Mouse (Mus musculus): ENCODE measurements at regions not wholly inside any gene's neighbourhood (a gene's known extent, or its start where the extent isn't known, plus 50 kb on each side); places are given as distances from the start of the nearest gene placed in this dataset.

DNA sequence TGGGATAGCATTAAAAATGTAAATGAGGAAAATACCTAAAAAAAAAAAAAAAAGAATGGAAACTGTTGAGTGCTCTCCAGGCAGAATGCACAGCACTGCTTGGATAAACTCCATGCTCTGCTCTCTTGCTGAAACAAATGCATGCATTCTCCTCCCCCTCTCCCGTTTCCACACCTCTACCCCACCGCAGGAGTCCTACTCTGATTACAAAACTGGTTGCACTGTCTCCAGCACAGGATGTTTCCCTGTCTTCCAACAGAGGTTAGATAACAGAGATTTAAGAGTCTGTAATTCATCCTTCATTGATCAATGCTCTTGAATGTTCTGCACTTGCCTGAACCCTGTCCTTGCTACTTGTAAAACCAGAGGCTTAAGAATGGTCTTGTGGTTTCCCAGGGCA lies 124.3 kb upstream of the C1qtnf7 start:
- no peak overlapping the region for H3K4me2 ChIP-seq (ENCODE audit: low read depth, low read length)
- H3K9ac ChIP-seq (replicated peaks; ENCODE audit: low read length), result no peak overlapping the region
- H3K4me3 ChIP-seq (ENCODE audit: low read depth, low read length), result no peak overlapping the region
- no peaks in the 10 kb centered on the region for H3K9me3 ChIP-seq (replicated peaks; ENCODE audit: control insufficient read depth, low read length)
- H3K27me3 ChIP-seq (ENCODE audit: control insufficient read depth, insufficient read depth, low read length), result no peaks in the 10 kb centered on the region
- WGBS, result 14% methylated on average over 2 of the region's 2 CpGs
- no peaks in the 10 kb centered on the region for H3K36me3 ChIP-seq (replicated peaks; ENCODE audit: control insufficient read depth, insufficient read depth, low read depth, low read length)
- H3K27ac ChIP-seq (replicated peaks; ENCODE audit: low read depth, low read length), result no peak overlapping the region
- H3K4me1 ChIP-seq (ENCODE audit: control insufficient read depth, insufficient read depth, low read length), result no peaks in the 10 kb centered on the region
- DNase-seq (ENCODE audit: low spot score) (no peak), ATAC-seq (replicated peaks; ENCODE audit: insufficient number of reproducible peaks, low FRiP score, low TSS enrichment, low read depth) (no peak)

DNA sequence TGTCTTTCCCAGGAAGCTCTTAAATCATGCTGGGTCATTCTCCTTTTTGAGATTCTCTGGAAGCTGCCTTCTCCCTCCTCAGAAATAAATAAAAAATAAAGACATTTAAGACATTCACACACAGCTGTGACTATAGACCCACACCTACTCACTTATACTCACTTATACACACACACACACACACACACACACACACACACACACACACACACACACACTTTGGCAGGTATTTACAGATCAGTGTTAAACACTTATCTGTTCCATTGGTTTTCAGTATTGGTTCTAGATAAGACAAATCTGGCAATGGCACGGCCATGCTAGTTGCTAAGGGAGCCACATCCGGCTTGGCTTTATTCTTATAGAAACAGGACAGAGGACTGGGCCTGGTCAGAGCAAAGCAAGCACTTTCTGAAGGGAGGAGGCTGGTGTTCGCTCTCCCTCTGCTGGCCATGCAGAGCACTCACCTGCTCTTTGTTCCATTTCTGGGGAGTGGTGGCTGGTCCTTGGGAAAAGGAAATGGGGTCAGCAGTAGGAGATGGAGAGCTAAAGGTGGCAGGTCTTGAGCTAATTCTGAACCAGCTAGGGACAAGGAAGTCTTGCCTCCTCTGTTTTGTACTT lies 123.8 kb upstream of the C1qtnf7 start:
- Histone ChIP-seq H3K27ac (replicated peaks; ENCODE audit: low read depth, low read length) (no peak overlapping the region), H3K4me3 (ENCODE audit: low read depth, low read length) (no peak overlapping the region), H3K27me3 (ENCODE audit: control insufficient read depth, insufficient read depth, low read length) (no peaks in the 10 kb centered on the region), H3K4me2 (ENCODE audit: low read depth, low read length) (no peak overlapping the region), H3K9me3 (replicated peaks; ENCODE audit: control insufficient read depth, low read length) (no peaks in the 10 kb centered on the region), H3K9ac (replicated peaks; ENCODE audit: low read length) (no peak overlapping the region), H3K4me1 (ENCODE audit: control insufficient read depth, insufficient read depth, low read length) (no peaks in the 10 kb centered on the region), H3K36me3 (replicated peaks; ENCODE audit: control insufficient read depth, insufficient read depth, low read depth, low read length) (no peaks in the 10 kb centered on the region)
- ATAC-seq (replicated peaks; ENCODE audit: insufficient number of reproducible peaks, low FRiP score, low TSS enrichment, low read depth) (peak; percentile 84), DNase-seq (ENCODE audit: low spot score) (peak; percentile 70)
- 33% methylated on average over 3 of the region's 3 CpGs for WGBS

GRCm38 (mm10) chr5:43392908-43393545 lies 122.3 kb upstream of the C1qtnf7 start:
- no peak for DNase-seq (ENCODE audit: low spot score)
- ATAC-seq (replicated peaks; ENCODE audit: insufficient number of reproducible peaks, low FRiP score, low TSS enrichment, low read depth), result no peak
- Histone ChIP-seq H3K4me2 (ENCODE audit: low read depth, low read length) (no peak overlapping the region), H3K9ac (replicated peaks; ENCODE audit: low read length) (no peak overlapping the region), H3K27ac (replicated peaks; ENCODE audit: low read depth, low read length) (no peak overlapping the region), H3K4me1 (ENCODE audit: control insufficient read depth, insufficient read depth, low read length) (no peaks in the 10 kb centered on the region), H3K4me3 (ENCODE audit: low read depth, low read length) (no peak overlapping the region), H3K27me3 (ENCODE audit: control insufficient read depth, insufficient read depth, low read length) (no peaks in the 10 kb centered on the region), H3K36me3 (replicated peaks; ENCODE audit: control insufficient read depth, insufficient read depth, low read depth, low read length) (no peaks in the 10 kb centered on the region), H3K9me3 (replicated peaks; ENCODE audit: control insufficient read depth, low read length) (no peaks in the 10 kb centered on the region)
- 71% methylated on average over 8 of the region's 8 CpGs for WGBS

GRCm38 (mm10) chr5:43417259-43417658 lies 98.1 kb upstream of the C1qtnf7 start:
- no peak overlapping the region for H3K4me2 ChIP-seq (ENCODE audit: low read depth, low read length)
- no peak for DNase-seq (ENCODE audit: low spot score)
- no peaks in the 10 kb centered on the region for H3K36me3 ChIP-seq (replicated peaks; ENCODE audit: control insufficient read depth, insufficient read depth, low read depth, low read length)
- 91% methylated on average over 2 of the region's 2 CpGs for WGBS
- no peaks in the 10 kb centered on the region for H3K9me3 ChIP-seq (replicated peaks; ENCODE audit: control insufficient read depth, low read length)
- no peak overlapping the region for H3K4me3 ChIP-seq (ENCODE audit: low read depth, low read length)
- H3K27me3 ChIP-seq (ENCODE audit: control insufficient read depth, insufficient read depth, low read length), result no peaks in the 10 kb centered on the region
- no peak overlapping the region for H3K9ac ChIP-seq (replicated peaks; ENCODE audit: low read length)
- no peak overlapping the region for H3K27ac ChIP-seq (replicated peaks; ENCODE audit: low read depth, low read length)
- ATAC-seq (replicated peaks; ENCODE audit: insufficient number of reproducible peaks, low FRiP score, low TSS enrichment, low read depth), result no peak
- H3K4me1 ChIP-seq (ENCODE audit: control insufficient read depth, insufficient read depth, low read length), result no peaks in the 10 kb centered on the region

DNA sequence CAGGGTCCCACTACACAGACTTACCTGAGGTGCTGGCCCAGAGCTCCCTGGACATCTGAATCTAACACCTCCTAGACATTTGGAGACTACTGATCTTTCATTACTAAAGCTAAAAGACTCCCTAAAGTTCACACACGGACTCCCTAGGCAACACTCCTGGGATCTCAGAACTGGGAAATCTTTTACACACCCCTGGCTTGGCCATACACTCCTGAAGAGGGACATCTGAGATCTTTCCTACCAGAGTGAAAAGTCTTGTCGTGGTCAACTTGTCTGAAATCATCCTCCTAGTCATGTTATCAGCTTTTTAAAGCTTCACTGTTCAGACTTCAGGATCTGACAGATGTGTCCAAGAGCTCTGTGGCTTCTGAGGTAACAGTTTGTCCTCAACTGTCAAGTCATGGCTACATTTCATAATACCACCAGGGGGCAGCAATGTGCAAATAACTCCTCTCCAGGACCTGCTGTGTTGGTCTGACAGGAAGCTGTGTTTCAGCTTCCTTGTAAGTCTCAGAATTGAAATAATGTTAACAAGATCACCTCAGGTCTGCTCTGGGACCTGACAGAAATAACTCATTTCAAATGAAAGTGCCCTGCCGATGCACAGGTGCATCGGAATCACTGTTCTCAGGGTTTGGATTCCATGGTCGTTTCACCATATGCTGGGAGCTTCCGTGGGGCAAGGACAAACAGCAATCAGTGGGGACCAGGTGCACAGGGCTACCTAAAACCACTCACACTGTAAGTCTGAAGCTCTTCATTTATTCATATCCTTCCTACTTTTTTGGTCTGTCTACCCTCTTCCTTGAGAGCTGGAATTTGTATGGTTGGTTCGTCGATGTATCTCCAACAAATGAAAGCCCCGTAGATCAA lies 92.3 kb upstream of the C1qtnf7 start:
- Histone ChIP-seq H3K4me3 (ENCODE audit: low read depth, low read length) (no peak overlapping the region), H3K27me3 (ENCODE audit: control insufficient read depth, insufficient read depth, low read length) (no peaks in the 10 kb centered on the region), H3K9me3 (replicated peaks; ENCODE audit: control insufficient read depth, low read length) (no peaks in the 10 kb centered on the region), H3K4me2 (ENCODE audit: low read depth, low read length) (no peak overlapping the region), H3K36me3 (replicated peaks; ENCODE audit: control insufficient read depth, insufficient read depth, low read depth, low read length) (no peaks in the 10 kb centered on the region), H3K4me1 (ENCODE audit: control insufficient read depth, insufficient read depth, low read length) (no peaks in the 10 kb centered on the region), H3K27ac (replicated peaks; ENCODE audit: low read depth, low read length) (no peak overlapping the region), H3K9ac (replicated peaks; ENCODE audit: low read length) (no peak overlapping the region)
- WGBS, result 80% methylated on average over 9 of the region's 9 CpGs
- ATAC-seq (replicated peaks; ENCODE audit: insufficient number of reproducible peaks, low FRiP score, low TSS enrichment, low read depth) (no peak; the same call in 1 of the 2 replicates), DNase-seq (ENCODE audit: low spot score) (peak; percentile 91)

DNA sequence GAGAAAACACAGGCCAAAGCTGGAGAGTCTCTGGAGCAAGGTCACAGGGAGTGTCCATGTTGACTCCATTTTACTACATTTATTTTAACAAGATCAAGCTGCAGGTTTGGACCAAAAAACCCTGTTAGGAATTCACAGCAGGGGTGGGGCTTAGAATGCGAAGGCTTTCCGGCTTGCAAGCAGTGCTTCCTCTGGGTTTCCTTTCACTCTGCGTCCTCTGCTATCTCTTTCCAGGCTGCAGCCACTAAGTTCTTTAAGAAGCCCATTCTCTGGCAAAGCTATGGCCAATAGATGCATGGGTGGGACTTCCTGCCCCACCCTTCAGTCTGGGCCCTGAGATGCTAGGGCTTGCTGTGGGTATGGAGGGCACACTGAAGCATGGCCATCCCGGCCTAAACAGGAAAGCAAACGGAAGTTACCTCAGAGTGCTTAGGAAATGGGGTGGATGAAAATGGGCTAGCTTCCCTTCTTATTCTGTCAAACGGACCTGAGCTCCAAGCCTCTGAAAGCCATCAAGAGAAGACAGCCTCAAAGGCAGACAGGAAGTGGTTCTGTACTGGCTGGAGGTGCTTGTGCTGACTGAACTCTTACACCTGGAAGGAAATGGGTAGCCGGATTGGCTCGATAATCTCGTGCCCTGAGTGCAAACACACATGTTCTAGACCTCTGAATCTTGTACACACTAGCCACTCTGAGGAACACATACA lies 90.6 kb upstream of the C1qtnf7 start:
- H3K36me3 ChIP-seq (replicated peaks; ENCODE audit: control insufficient read depth, insufficient read depth, low read depth, low read length), result no peaks in the 10 kb centered on the region
- H3K4me2 ChIP-seq (ENCODE audit: low read depth, low read length), result no peak overlapping the region
- no peak overlapping the region for H3K4me3 ChIP-seq (ENCODE audit: low read depth, low read length)
- DNase-seq (ENCODE audit: low spot score), result no peak
- H3K9ac ChIP-seq (replicated peaks; ENCODE audit: low read length), result no peak overlapping the region
- H3K27ac ChIP-seq (replicated peaks; ENCODE audit: low read depth, low read length), result no peak overlapping the region
- no peaks in the 10 kb centered on the region for H3K4me1 ChIP-seq (ENCODE audit: control insufficient read depth, insufficient read depth, low read length)
- 75% methylated on average over 9 of the region's 9 CpGs for WGBS
- no peak for ATAC-seq (replicated peaks; ENCODE audit: insufficient number of reproducible peaks, low FRiP score, low TSS enrichment, low read depth)
- H3K27me3 ChIP-seq (ENCODE audit: control insufficient read depth, insufficient read depth, low read length), result no peaks in the 10 kb centered on the region
- H3K9me3 ChIP-seq (replicated peaks; ENCODE audit: control insufficient read depth, low read length), result no peaks in the 10 kb centered on the region

- 94% methylated on average over 2 of the region's 2 CpGs for WGBS
- H3K4me2 ChIP-seq (ENCODE audit: low read depth, low read length), result no peak overlapping the region
Observed at GRCm38 (mm10) chr5:43433337-43433736, 82.0 kb upstream of the C1qtnf7 start.

More at GRCm38 (mm10) chr5:43433337-43433736, 82.0 kb upstream of the C1qtnf7 start:
- ATAC-seq (replicated peaks; ENCODE audit: insufficient number of reproducible peaks, low FRiP score, low TSS enrichment, low read depth), result no peak
- H3K4me1 ChIP-seq (ENCODE audit: control insufficient read depth, insufficient read depth, low read length), result no peaks in the 10 kb centered on the region
- H3K36me3 ChIP-seq (replicated peaks; ENCODE audit: control insufficient read depth, insufficient read depth, low read depth, low read length), result no peaks in the 10 kb centered on the region
- H3K9me3 ChIP-seq (replicated peaks; ENCODE audit: control insufficient read depth, low read length), result no peaks in the 10 kb centered on the region
- no peak for DNase-seq (ENCODE audit: low spot score)
- no peak overlapping the region for H3K27ac ChIP-seq (replicated peaks; ENCODE audit: low read depth, low read length)
- no peak overlapping the region for H3K4me3 ChIP-seq (ENCODE audit: low read depth, low read length)
- no peak overlapping the region for H3K9ac ChIP-seq (replicated peaks; ENCODE audit: low read length)
- H3K27me3 ChIP-seq (ENCODE audit: control insufficient read depth, insufficient read depth, low read length), result no peaks in the 10 kb centered on the region

All from embryonic facial prominence, embryonic 11.5 days (tissue).